Mouse (Mus musculus) hindbrain, embryonic 10.5 days (tissue): Measurements from ENCODE around the gene Sox2. TPM values are rescaled to one million over a fixed set of nuclear protein-coding genes. Genes with fewer than 3 reads are reported as not detected.
A peak's percentile ranks its signal among the peaks of the same experiment; 100 is the strongest.

ENCODE experiments used
- DNase-seq: peaks from one replicate; pipeline ENCODE4 v3.0.0-alpha.2; 2017; ENCODE audit warnings: low spot score
- H3K27ac ChIP-seq: fragments of 300-500 bp; sonication (generic); 2 replicates; pipeline ENCODE4 v1.5.1; 2016; ENCODE audit warnings: mild to moderate bottlenecking, moderate library complexity
- H3K27me3 ChIP-seq: fragments of 300-500 bp; sonication (generic); 2 replicates; pipeline ENCODE4 v1.6.1; 2016; ENCODE audit warnings: mild to moderate bottlenecking; ENCODE audit not compliant: poor library complexity, insufficient read depth, severe bottlenecking
- H3K36me3 ChIP-seq: fragments of 300-500 bp; sonication (generic); 2 replicates; pipeline ENCODE4 v1.6.1; 2016; ENCODE audit warnings: mild to moderate bottlenecking, moderate library complexity
- H3K4me1 ChIP-seq: fragments of 300-500 bp; sonication (generic); replicated peaks from 2 replicates; pipeline ENCODE4 v1.6.1; 2016; ENCODE audit warnings: mild to moderate bottlenecking
- H3K4me3 ChIP-seq: fragments of 300-500 bp; sonication (generic); 2 replicates; pipeline ENCODE4 v1.5.1; 2016; ENCODE audit warnings: mild to moderate bottlenecking, moderate library complexity
- H3K9me3 ChIP-seq: fragments of 300-500 bp; sonication (generic); 2 replicates; pipeline ENCODE4 v1.6.1; 2016; ENCODE audit warnings: mild to moderate bottlenecking, moderate library complexity
- WGBS: fragments of 180-500 bp; shearing (Covaris S2); methylation state at CpG from one replicate; pipeline ENCODE4 v1.1.7; 2016; 5-methylcytosine and 5-hydroxymethylcytosine counted together
- polyA plus RNA-seq: library from polyadenylated mRNA; unstranded; fragments of >200 nt; fragmentation: Nextera tagmentation; extraction: Ambion mirVana; gene quantifications from 2 replicates; pipeline ENCODE4 v1.2.1, GENCODE M21; 2016

The Sox2 gene
- polyA plus RNA-seq, result 23.4 and 24.2 TPM in 2 replicates

DNA sequence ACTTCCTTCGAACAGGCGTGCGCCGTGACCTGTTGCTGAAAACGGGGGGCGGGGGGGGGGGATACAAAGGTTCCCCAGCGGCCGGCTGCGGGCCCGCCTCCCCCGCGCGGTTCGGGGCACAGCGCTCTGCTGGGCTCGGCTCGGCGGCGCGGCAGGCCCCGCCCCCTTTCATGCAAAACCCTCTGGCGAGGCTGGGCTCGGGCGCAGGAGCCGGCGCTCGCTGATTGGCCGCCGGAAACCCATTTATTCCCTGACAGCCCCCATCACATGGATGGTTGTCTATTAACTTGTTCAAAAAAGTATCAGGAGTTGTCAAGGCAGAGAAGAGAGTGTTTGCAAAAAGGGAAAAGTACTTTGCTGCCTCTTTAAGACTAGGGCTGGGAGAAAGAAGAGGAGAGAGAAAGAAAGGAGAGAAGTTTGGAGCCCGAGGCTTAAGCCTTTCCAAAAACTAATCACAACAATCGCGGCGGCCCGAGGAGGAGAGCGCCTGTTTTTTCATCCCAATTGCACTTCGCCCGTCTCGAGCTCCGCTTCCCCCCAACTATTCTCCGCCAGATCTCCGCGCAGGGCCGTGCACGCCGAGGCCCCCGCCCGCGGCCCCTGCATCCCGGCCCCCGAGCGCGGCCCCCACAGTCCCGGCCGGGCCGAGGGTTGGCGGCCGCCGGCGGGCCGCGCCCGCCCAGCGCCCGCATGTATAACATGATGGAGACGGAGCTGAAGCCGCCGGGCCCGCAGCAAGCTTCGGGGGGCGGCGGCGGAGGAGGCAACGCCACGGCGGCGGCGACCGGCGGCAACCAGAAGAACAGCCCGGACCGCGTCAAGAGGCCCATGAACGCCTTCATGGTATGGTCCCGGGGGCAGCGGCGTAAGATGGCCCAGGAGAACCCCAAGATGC is at the start of gene Sox2:
Sox2 (plus strand) TSS at position 680 of the 895 bp plus-strand sequence.
- peak within 1 kb of the TSS; percentile 93 for H3K27ac ChIP-seq
- H3K4me1 ChIP-seq, result peaks cover 39% of the 10 kb centered on the region
- peaks cover 38% of the 10 kb centered on the region; the same call in 1 of the 2 replicates for H3K27me3 ChIP-seq
- no peaks in the 10 kb centered on the region for H3K9me3 ChIP-seq
- H3K4me3 ChIP-seq, result peak within 1 kb of the TSS; percentile 68
- DNase-seq, result peak; percentile 92
- H3K36me3 ChIP-seq, result peaks cover 13% of the 10 kb centered on the region
- WGBS, result under 1% methylated on average over 86 of the region's 86 CpGs

DNA sequence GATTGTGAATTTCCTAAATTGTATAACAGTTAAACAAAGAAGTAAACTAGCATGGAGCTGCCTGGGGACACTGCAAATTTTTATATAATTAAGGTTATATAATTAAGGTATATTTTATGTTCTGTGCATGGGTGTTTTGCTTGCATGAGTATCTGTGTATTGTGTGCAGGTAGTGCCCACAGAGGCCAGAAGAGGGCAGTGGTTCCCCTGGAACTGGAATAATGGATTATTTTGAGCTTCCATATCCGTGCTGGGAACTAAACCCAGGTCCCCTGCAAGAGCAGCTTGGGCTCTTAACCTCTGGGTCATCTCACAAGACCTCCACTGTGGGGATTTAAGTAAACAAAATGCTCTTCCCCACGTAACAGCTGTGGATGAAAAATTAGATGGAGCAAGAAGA is 49.1 kb upstream of the Sox2 start:
- Histone ChIP-seq H3K27ac (no peak overlapping the region), H3K4me3 (no peak overlapping the region)
- no peak for DNase-seq

DNA sequence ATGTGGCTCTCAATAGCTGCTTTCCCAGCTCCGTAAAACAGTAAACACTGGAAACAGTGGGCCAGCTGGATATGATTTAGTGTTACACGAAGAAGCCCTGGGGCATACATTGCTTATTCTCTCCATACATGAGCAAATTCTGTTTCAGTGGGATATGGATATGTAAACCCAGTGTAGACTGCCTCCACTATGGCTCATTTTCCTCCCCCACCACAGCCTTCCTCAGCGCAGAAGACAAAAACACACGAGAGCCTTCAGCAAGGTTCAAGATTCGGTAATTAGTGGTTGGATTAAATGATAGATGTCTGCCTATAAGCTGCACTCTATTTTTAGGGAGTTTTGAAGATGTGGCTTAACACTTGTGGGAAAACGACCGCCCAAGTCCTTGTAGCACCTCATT is 36.1 kb upstream of the Sox2 start:
- WGBS, result 89% methylated on average over 7 of the region's 7 CpGs
- H3K4me3 ChIP-seq, result no peak overlapping the region
- H3K9me3 ChIP-seq, result no peaks in the 10 kb centered on the region
- DNase-seq, result no peak
- no peaks in the 10 kb centered on the region for H3K4me1 ChIP-seq
- no peak overlapping the region for H3K27ac ChIP-seq
- H3K27me3 ChIP-seq, result no peaks in the 10 kb centered on the region
- H3K36me3 ChIP-seq, result peaks cover 66% of the 10 kb centered on the region

More for the DNA sequence above, 49.1 kb upstream of the Sox2 start:
- Histone ChIP-seq H3K27me3 (no peaks in the 10 kb centered on the region), H3K36me3 (peaks cover 27% of the 10 kb centered on the region), H3K9me3 (peaks cover 3% of the 10 kb centered on the region; the same call in 1 of the 2 replicates), H3K4me1 (no peaks in the 10 kb centered on the region)
- WGBS, result 80% methylated on average over 2 of the region's 2 CpGs

DNA sequence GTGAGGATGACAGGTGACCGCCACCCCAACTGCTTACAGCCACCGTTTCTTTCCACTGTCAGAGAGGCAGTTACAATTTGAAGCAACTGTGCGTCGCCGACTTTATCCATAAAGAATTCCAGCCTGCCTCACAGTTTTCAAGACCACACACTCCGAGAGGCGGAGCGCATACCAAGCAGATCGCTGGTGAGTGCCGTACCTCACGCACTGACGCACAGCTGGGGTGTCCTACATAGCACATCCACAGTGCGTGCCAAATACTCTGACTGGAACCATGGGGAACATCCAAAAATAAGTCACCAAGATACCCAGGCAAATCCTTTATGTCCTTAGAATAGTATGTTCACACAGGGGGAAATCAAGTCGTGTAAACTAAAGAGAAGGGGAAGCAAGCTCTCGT is 34.7 kb upstream of the Sox2 start:
- Histone ChIP-seq H3K4me3 (no peak overlapping the region), H3K9me3 (no peaks in the 10 kb centered on the region), H3K36me3 (peaks cover 64% of the 10 kb centered on the region), H3K27me3 (no peaks in the 10 kb centered on the region), H3K4me1 (no peaks in the 10 kb centered on the region), H3K27ac (no peak overlapping the region)
- no peak for DNase-seq
- WGBS, result 73% methylated on average over 15 of the region's 15 CpGs

DNA sequence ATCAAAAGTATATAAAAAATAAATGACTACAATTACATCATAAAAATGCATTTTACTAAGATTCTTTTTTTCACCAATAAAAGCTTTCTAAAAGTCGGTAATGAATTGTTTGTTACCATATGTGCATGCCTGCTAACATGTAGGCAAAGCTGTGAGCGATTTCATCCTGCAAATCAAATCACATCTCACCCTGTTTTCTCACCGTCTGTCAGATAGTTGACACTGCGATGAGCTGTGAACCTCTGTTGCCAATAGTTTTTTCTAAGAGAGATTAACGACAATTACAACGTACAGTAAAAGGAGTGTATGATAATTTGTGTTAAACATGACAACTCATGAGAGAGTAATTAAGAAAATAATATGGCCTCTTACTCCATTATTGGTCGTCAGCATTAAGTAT is 31.3 kb upstream of the Sox2 start:
- no peak overlapping the region for H3K27ac ChIP-seq
- peaks cover 55% of the 10 kb centered on the region for H3K36me3 ChIP-seq
- no peak for DNase-seq
- no peaks in the 10 kb centered on the region for H3K9me3 ChIP-seq
- H3K27me3 ChIP-seq, result no peaks in the 10 kb centered on the region
- no peaks in the 10 kb centered on the region for H3K4me1 ChIP-seq
- H3K4me3 ChIP-seq, result no peak overlapping the region
- WGBS, result 89% methylated on average over 7 of the region's 7 CpGs

DNA sequence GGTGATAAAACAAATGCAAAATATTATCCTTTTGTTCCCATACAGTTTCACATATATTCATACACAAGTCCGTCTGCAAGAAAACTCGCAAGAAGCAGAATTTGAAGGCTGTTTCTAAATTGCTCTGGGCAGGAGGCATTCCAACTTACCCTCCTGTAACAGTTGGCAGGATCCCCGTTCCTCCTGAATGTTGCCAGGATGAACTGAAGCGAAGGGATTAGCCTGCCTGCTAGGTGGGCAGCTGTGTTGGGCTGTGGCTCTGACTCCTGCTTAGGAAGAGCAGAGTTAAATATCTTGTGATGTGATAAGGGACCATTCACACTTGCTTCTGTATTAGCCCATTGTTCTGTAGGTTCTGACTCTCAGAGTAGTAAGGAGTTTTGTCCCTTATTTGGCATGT is 30.1 kb upstream of the Sox2 start:
- Histone ChIP-seq H3K27ac (no peak overlapping the region), H3K4me1 (no peaks in the 10 kb centered on the region), H3K9me3 (no peaks in the 10 kb centered on the region), H3K36me3 (peaks cover 55% of the 10 kb centered on the region), H3K27me3 (no peaks in the 10 kb centered on the region), H3K4me3 (no peak overlapping the region)
- no peak for DNase-seq
- 83% methylated on average over 4 of the region's 4 CpGs for WGBS

DNA sequence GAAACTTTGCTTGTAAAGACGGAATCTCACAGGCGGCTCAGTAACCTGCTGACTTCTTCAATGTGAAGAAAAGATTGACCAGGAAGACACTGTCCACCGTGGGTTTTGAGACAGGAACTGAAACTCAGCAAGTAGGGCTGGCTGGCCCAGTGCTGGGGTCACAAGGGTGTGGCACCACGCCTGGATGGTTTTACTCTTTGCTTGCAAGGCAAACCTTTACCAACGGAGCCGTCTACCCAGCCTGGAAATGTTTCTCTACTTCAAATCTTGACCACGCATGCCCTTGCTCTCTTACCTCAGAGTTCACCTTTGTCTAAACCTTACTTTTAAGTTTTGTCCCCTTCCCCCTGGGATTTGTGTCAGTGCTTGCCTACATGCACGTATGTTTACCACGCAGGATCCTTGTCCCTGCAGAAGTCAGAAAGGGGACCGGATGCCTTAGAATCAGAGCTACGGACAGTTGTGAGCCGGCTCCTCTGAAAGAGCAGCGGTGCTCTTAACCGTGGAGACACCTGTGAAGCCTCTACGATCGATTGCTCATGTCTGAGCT is 25.4 kb upstream of the Sox2 start:
- Histone ChIP-seq H3K27ac (no peak overlapping the region), H3K9me3 (peaks cover 5% of the 10 kb centered on the region; the same call in 1 of the 2 replicates), H3K27me3 (no peaks in the 10 kb centered on the region), H3K36me3 (peaks cover 52% of the 10 kb centered on the region), H3K4me1 (no peaks in the 10 kb centered on the region), H3K4me3 (no peak overlapping the region)
- no peak for DNase-seq
- WGBS, result 91% methylated on average over 16 of the region's 16 CpGs

DNA sequence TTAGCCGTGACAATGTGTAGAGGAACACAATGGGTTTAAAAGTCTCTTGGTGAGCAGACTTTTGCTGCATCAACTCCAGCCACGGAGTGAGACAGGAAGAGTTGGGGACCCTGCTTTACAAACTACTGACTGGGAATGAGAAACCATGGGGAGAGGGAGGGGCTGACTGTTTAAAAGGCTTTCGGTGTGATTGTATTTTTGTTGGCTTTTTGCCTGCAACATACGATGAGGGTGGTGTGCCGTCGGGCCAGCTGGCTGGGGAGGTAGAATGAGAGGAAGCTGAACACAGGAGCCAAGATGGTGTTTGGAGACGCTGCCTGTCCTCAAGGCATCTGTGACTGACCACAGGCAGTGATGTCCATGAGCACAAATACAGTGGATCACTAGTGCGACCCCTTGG is 23.7 kb upstream of the Sox2 start:
- H3K9me3 ChIP-seq, result peaks cover 5% of the 10 kb centered on the region; the same call in 1 of the 2 replicates
- peaks cover 4% of the 10 kb centered on the region for H3K4me1 ChIP-seq
- 82% methylated on average over 8 of the region's 8 CpGs for WGBS
- no peak overlapping the region for H3K27ac ChIP-seq
- no peaks in the 10 kb centered on the region for H3K27me3 ChIP-seq
- no peak overlapping the region for H3K4me3 ChIP-seq
- peaks cover 49% of the 10 kb centered on the region for H3K36me3 ChIP-seq
- DNase-seq, result no peak

DNA sequence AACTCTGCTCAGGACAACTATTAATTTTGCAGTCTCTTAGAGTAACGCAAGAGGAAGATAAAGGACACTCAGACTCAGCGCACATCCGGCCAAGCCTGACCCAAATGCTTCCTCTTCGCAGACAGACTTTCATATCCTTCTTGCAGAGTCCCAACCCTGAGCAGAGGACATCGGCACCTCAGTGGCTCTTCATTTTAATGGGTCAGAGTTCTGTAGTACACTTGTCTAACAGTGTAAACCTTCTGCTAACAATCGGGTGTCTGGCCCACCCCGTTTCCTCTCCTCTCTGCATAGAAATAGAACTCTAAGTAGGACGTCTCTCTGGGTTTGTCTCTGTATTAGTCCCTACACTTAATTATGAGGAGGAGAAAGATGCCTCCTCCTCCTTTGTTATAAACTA is 20.2 kb upstream of the Sox2 start:
- Histone ChIP-seq H3K4me1 (peaks cover 4% of the 10 kb centered on the region), H3K36me3 (peaks cover 24% of the 10 kb centered on the region), H3K9me3 (peaks cover 5% of the 10 kb centered on the region; the same call in 1 of the 2 replicates), H3K27ac (peak overlapping the region; percentile 29; the same call in 1 of the 2 replicates), H3K27me3 (0 out of 2 replicates have a peak, but pooled peaks cover 4% of the 10 kb centered on the region), H3K4me3 (no peak overlapping the region)
- no peak for DNase-seq
- 75% methylated on average over 8 of the region's 8 CpGs for WGBS

DNA sequence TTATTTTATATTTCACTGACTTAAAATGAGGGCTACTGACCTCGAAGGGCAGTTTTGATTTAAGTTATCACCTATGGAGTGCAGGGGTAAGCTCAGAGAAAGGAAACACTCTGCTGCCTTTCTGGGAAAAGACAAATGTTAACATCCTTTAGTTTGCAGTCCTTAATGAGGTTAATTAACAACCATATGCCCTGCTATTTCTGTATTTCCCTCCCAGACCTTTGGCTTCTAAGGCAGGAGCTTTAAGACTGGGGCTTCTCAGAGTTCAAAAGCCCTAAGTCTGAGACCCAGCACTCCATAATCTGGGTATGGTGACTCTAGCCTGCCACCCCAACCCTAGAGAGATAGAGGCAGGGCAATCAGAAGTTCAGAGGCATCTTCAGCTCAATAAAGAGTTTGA is 19.5 kb upstream of the Sox2 start:
- H3K9me3 ChIP-seq, result peaks cover 5% of the 10 kb centered on the region; the same call in 1 of the 2 replicates
- peaks cover 10% of the 10 kb centered on the region; the same call in 1 of the 2 replicates for H3K27me3 ChIP-seq
- H3K27ac ChIP-seq, result no peak overlapping the region
- H3K36me3 ChIP-seq, result peaks cover 17% of the 10 kb centered on the region
- H3K4me1 ChIP-seq, result peaks cover 4% of the 10 kb centered on the region
- no peak overlapping the region for H3K4me3 ChIP-seq
- no peak for DNase-seq
- WGBS, result 70% methylated on average over 1 of the region's 1 CpGs

DNA sequence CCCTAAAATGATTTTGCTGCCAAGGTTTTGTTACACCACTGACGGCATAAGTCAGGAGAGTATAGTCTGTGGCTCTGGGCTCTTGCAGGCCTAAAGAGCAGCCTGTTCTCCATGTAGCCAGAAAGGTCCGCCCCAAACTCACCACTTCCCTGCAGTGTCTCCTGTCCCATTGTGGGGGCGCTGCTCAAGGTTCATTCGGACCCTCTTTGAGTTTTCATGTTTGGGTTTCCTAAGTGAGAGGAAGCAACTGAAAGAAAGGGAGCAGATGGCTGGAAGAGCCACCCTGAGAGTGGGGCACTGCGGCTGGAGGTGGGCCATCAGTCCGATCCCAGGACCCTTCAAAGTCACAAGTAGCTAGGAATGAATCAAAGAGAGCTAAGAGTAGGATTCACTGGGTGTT is 13.2 kb upstream of the Sox2 start:
- DNase-seq, result no peak
- H3K36me3 ChIP-seq, result no peaks in the 10 kb centered on the region
- H3K27me3 ChIP-seq, result peaks cover 43% of the 10 kb centered on the region
- no peaks in the 10 kb centered on the region for H3K9me3 ChIP-seq
- 54% methylated on average over 6 of the region's 6 CpGs for WGBS
- peak overlapping the region; percentile 86 for H3K27ac ChIP-seq
- H3K4me3 ChIP-seq, result no peak overlapping the region
- H3K4me1 ChIP-seq, result peaks cover 51% of the 10 kb centered on the region

DNA sequence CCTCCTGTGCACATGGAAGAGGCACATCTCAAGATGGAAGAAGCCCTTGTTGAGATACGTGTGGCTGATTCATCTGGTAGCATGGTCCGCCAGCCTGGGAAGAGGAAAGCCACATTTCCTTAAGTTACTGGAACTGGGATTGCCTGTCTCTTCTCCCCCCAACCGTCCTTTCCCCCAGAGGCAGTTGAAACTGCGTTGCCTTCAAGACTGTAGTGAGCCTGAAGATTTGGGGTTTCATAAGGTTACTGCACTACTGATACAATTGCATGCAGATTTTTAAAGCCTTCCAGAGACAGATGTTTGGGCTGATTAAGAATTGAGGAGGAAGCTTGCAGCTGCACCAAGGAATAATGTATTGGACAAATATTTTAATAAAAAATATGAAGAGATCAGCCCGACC is 12.7 kb upstream of the Sox2 start:
- Histone ChIP-seq H3K4me1 (peaks cover 56% of the 10 kb centered on the region), H3K9me3 (no peaks in the 10 kb centered on the region), H3K36me3 (no peaks in the 10 kb centered on the region), H3K4me3 (no peak overlapping the region), H3K27me3 (peaks cover 48% of the 10 kb centered on the region), H3K27ac (peak overlapping the region; percentile 86)
- no peak for DNase-seq
- 30% methylated on average over 5 of the region's 5 CpGs for WGBS

DNA sequence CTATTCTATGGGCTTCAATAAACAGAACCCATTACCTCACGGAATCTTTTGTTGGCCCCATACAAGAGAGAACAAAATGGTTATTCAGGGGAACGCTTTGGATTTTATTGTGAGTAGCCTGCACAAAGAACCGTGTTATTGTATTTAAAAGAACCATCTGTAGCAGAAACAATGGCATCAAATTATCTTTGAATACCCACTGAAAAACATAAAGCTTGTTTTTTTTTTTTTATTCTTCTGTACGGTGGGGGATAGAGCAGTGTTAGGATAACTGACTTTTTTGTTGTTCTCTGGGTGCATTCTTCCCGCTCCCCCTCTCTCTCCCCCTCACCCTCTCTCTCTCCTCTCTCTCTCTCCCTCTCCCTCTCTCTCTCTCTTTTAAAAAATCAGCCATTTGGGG is 12.3 kb upstream of the Sox2 start:
- H3K9me3 ChIP-seq, result no peaks in the 10 kb centered on the region
- WGBS, result 12% methylated on average over 5 of the region's 5 CpGs
- no peaks in the 10 kb centered on the region for H3K36me3 ChIP-seq
- peaks cover 52% of the 10 kb centered on the region for H3K27me3 ChIP-seq
- DNase-seq, result no peak
- H3K4me3 ChIP-seq, result peak overlapping the region; percentile 52
- peaks cover 60% of the 10 kb centered on the region for H3K4me1 ChIP-seq
- H3K27ac ChIP-seq, result peak overlapping the region; percentile 86
